Mouse (Mus musculus): ENCODE data around the gene Prkag2. TPM values are rescaled to one million over a fixed set of nuclear protein-coding genes. Genes with fewer than 3 reads are reported as not detected.

Gene Prkag2
- polyA plus RNA-seq, 1 experiment from 2014 or later: 65.2 TPM

DNA sequence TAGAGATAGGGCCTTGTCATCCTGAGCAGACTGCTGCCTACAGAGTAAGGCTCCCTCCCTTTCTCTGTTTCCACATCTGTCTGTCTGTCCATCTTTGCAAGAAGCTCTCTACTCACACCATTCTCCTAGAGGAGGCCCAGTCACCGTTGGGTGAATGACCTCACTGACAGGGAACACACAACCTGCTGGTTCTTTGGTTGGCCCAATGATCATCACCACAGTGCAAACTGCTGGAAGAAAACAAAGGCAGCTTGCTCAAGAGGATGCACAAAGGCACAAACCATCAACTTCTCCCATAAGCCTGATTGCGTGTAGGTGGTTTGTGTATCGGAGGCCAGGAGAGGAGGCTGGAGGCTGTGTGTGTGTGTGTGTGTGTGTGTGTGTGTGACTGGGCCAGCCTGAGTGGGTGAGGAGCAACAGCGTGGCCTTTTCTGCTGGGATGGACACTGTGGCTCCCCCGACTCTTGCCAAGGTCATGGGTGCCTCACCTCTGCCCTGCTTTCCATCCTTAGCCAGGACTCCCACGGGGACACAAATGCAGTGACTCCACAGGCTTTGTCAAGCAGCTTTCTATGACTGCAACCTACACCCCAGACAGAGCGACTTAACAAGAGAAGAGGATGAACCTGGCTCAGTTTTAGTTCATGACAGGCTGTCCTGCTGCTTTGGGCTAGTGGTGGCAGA lies 149.4 kb downstream of the Prkag2 start:
- ATAC-seq (ENCODE audit: low FRiP score, low read depth): no peak
- Histone ChIP-seq H3K27ac (no peak overlapping the region), H3K4me2 (replicated peaks) (no peak overlapping the region), H3K9ac (no peak overlapping the region), H3K4me1 (peaks cover 6% of the 10 kb centered on the region; the same call in 1 of the 2 replicates), H3K27me3 (replicated peaks) (no peaks in the 10 kb centered on the region), H3K36me3 (no peaks in the 10 kb centered on the region), H3K4me3 (no peak overlapping the region), H3K9me3 (peaks cover 1% of the 10 kb centered on the region; the same call in 1 of the 2 replicates)
- 77% methylated on average over 7 of the region's 7 CpGs for WGBS

DNA sequence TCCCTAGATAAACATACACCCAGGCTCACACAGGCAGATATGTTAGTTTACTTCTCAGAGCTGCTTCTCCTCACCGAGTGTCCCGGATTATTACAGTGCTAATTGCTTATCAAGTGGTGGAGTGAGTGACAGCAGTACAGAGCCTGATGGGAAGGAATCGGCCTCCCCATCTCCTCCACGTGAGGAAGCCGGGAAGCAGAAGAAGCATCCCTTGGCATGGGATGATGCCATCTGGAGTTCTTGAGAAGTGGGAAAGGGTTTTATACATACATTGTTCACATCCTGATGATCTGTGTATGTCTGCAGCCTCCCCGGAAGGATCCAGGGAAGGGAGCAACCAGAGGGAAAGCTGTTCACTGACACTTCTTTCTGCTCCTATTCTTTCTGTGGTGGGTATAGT lies 150.4 kb downstream of the Prkag2 start:
- Histone ChIP-seq H3K4me2 (replicated peaks) (no peak overlapping the region), H3K9ac (no peak overlapping the region), H3K4me1 (peaks cover 6% of the 10 kb centered on the region; the same call in 1 of the 2 replicates), H3K27ac (no peak overlapping the region), H3K27me3 (replicated peaks) (no peaks in the 10 kb centered on the region), H3K9me3 (no peaks in the 10 kb centered on the region), H3K4me3 (no peak overlapping the region), H3K36me3 (no peaks in the 10 kb centered on the region)
- WGBS: 87% methylated on average over 6 of the region's 6 CpGs
- no peak for ATAC-seq (ENCODE audit: low FRiP score, low read depth)

DNA sequence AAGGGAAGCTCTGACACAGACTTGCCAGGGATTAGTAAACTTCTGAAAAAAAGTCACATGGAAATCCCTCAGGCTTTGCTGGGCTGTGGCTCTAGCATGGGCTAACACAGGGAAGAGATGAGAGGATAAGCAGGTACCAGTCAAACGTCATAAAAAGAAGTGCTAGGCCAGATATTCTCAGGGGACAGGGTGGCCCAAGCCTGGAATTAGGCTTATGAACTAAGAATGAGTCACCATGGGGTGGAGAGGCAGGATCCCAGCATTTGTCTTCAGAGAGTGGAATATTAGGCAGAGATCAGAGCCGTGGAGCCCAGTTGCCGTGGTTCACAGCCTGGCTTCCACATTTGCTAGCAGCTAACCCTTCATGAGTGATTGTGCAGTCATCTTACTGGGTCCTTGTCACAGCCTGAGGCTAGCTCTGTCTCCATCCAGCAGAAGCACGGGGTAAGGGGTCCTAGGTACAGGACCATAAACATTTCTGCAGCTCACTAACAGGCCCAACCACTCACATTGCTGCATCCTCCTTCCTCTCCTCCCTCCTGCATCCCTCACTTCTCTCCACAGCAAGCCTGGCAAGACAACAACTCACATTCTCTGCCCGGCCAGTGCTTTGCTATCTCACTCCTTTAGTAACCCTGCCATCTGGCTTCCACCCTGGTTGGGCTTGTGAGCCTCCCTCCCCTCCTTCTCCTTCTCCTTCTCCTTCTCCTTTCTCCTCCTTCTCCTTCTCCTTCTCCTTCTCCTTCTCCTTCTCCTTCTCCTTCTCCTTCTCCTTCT lies 162.2 kb downstream of the Prkag2 start:
- H3K4me3 ChIP-seq: no peak overlapping the region
- no peaks in the 10 kb centered on the region for H3K4me1 ChIP-seq
- no peaks in the 10 kb centered on the region for H3K36me3 ChIP-seq
- H3K4me2 ChIP-seq (replicated peaks): no peak overlapping the region
- H3K9ac ChIP-seq: no peak overlapping the region
- H3K27ac ChIP-seq: no peak overlapping the region
- no peaks in the 10 kb centered on the region for H3K27me3 ChIP-seq (replicated peaks)
- ATAC-seq (ENCODE audit: low FRiP score, low read depth): no peak
- peaks cover 6% of the 10 kb centered on the region; the same call in 1 of the 2 replicates for H3K9me3 ChIP-seq
- 68% methylated on average over 5 of the region's 5 CpGs for WGBS

DNA sequence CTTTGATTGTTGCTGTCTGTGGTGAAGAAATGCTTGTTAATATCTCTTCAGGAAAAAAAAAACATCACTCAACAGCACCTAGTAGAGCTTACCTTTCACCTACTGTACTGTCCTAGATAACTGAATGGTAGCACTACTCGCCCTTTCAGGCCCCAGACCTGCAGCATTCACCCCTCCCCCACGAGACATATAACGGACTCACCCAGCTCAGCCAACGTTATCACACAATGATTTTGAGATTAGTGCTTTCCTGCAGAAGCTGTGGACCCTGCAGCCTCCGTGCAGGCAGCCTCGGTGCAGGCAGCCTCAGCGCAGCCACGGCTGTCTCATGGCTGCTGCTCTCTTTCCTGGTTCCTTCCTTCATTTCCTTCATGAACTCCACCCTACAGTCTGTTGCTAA lies 164.0 kb downstream of the Prkag2 start:
- no peak overlapping the region for H3K4me2 ChIP-seq (replicated peaks)
- H3K27me3 ChIP-seq (replicated peaks): no peaks in the 10 kb centered on the region
- no peak for ATAC-seq (ENCODE audit: low FRiP score, low read depth)
- H3K9me3 ChIP-seq: peaks cover 6% of the 10 kb centered on the region; the same call in 1 of the 2 replicates
- H3K4me3 ChIP-seq: no peak overlapping the region
- H3K4me1 ChIP-seq: no peaks in the 10 kb centered on the region
- no peaks in the 10 kb centered on the region for H3K36me3 ChIP-seq
- 86% methylated on average over 8 of the region's 8 CpGs for WGBS
- H3K9ac ChIP-seq: no peak overlapping the region
- H3K27ac ChIP-seq: no peak overlapping the region

DNA sequence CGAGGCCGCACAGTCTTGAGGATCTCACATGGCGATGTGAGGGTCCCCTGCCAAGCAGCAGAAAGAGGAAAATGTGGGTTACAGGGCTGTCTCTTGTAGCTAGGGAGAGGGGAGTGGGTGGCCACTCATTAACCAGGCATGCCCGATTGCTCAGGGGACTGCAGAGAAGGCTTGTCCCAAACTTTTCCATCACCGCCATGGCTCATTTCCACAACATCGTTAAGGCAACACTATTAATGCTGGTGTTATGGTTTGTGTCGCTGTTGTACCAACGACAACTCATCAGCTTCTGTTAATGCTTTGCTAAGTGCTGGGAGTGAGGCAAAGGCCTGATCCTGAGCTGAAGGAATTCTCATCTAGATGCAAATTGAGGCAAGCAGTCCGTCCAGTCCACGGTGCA lies 165.0 kb downstream of the Prkag2 start:
- WGBS: 80% methylated on average over 10 of the region's 10 CpGs
- no peak for ATAC-seq (ENCODE audit: low FRiP score, low read depth)
- Histone ChIP-seq H3K4me3 (no peak overlapping the region), H3K27me3 (replicated peaks) (no peaks in the 10 kb centered on the region), H3K4me1 (no peaks in the 10 kb centered on the region), H3K36me3 (no peaks in the 10 kb centered on the region), H3K27ac (no peak overlapping the region), H3K4me2 (replicated peaks) (no peak overlapping the region), H3K9me3 (peaks cover 6% of the 10 kb centered on the region; the same call in 1 of the 2 replicates), H3K9ac (no peak overlapping the region)

DNA sequence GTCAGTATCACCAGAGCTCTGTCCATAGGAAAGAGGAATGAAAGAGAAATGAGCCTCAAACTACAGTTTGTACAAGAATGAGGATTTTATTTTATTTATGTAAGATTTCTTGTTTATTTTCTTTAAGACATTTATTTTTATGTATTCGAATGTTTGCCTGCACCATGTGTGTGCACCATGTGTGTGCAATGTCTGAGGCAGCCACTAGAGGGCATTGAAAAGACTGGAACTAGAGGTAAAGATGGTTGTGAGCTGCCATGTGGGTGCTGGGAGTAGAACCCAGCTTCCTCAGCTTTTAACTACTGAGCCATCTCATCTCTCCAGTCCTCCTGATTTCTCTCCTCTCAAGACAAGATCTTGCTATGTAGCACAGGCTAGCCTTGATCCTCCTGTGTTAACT lies 166.7 kb downstream of the Prkag2 start:
- no peak overlapping the region for H3K4me2 ChIP-seq (replicated peaks)
- H3K9me3 ChIP-seq: peaks cover 6% of the 10 kb centered on the region; the same call in 1 of the 2 replicates
- no peaks in the 10 kb centered on the region for H3K27me3 ChIP-seq (replicated peaks)
- H3K4me3 ChIP-seq: no peak overlapping the region
- no peak overlapping the region for H3K9ac ChIP-seq
- no peaks in the 10 kb centered on the region for H3K36me3 ChIP-seq
- H3K4me1 ChIP-seq: no peaks in the 10 kb centered on the region
- no peak overlapping the region for H3K27ac ChIP-seq
- ATAC-seq (ENCODE audit: low FRiP score, low read depth): no peak
- 98% methylated on average over 1 of the region's 1 CpGs for WGBS

DNA sequence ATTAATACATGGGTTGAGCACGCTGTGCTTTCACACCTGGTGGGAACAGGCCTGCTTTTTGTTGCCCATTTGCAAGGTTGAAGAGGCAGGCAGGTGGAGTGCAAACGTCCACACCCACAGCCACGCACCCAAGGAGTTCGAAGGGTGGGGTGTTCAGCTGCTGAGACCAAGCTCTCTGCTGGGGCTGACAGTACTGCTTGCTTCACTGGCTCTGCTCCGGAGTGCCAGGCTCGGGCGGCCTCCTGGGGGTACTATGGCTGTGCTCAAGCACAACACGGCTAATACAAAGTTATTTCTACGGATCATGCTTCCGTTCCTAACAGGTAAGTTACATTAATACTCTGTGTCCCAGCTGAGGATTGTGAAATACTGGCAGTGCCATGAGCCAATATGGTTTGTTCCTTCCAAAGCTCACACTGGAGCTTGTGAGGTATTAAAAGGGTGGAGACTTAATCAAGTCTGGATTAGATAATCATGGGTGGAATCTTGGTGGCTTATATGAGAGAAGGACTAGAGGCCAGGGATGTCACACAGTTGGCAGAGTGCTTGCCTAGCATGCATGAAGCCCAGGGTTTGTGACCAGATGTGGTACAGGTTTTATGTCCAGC lies 168.8 kb downstream of the Prkag2 start:
- peaks cover 6% of the 10 kb centered on the region; the same call in 1 of the 2 replicates for H3K9me3 ChIP-seq
- no peaks in the 10 kb centered on the region for H3K27me3 ChIP-seq (replicated peaks)
- H3K36me3 ChIP-seq: no peaks in the 10 kb centered on the region
- H3K4me2 ChIP-seq (replicated peaks): no peak overlapping the region
- no peak for ATAC-seq (ENCODE audit: low FRiP score, low read depth)
- H3K4me3 ChIP-seq: no peak overlapping the region
- no peak overlapping the region for H3K9ac ChIP-seq
- no peak overlapping the region for H3K27ac ChIP-seq
- 86% methylated on average over 10 of the region's 10 CpGs for WGBS
- no peaks in the 10 kb centered on the region for H3K4me1 ChIP-seq

DNA sequence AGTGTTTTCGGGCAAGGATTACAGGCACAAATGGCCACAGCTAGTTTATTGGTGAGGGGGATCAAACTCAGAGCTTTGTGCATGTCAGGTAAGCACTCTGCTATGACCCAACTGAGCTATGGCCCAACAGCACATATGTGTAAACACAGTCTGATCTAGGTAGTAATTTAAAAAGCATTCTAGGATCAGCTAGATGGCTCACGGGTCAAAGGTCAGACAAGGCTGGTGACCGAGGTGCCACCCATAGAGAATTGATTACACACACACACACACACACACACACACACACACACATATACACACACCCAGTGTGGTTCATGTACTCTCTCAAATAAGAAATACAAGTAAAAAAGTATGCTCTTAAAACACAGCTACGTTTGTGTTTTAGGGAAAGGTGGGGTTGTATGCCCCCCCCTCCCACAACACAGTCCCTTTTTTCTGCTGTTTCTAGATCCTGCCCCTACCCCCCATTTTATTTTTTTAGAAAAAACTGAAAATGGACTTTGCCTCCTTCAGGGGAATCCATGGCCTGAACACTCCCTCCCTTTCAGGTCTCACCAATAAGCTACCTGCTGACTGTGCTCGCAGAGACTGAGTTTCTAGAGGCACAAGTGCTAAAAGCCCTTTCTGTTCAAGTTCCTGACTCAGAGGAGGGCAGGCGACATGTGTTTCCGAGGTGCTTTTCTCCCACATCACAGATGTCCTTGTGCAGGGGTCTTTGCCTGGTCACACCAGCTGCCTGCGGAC lies 169.4 kb downstream of the Prkag2 start:
- Histone ChIP-seq H3K4me2 (replicated peaks) (no peak overlapping the region), H3K4me3 (no peak overlapping the region), H3K4me1 (no peaks in the 10 kb centered on the region), H3K9ac (no peak overlapping the region), H3K9me3 (peaks cover 6% of the 10 kb centered on the region; the same call in 1 of the 2 replicates), H3K36me3 (no peaks in the 10 kb centered on the region), H3K27me3 (replicated peaks) (no peaks in the 10 kb centered on the region), H3K27ac (no peak overlapping the region)
- no peak for ATAC-seq (ENCODE audit: low FRiP score, low read depth)
- 83% methylated on average over 8 of the region's 8 CpGs for WGBS

DNA sequence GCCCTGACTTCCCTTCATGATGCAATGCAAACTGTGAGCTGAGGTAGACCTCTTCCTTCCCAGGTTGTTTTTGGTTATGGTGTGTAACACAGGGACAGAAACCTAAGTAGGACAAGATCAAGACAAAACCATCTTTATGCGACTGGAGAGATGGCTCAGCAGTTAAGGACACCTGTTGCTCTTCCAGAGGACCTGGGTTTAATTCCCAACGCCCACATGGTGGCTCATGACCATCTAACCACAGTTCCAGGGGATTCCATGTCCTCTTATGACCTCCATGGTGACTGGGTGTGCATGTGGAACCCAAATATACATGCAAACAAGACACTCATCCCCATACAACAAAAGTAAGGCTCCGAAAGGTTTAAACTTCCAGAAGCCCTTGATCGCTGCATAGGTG lies 171.6 kb downstream of the Prkag2 start:
- no peak overlapping the region for H3K4me3 ChIP-seq
- no peaks in the 10 kb centered on the region for H3K36me3 ChIP-seq
- WGBS: 90% methylated on average over 4 of the region's 4 CpGs
- no peak overlapping the region for H3K4me2 ChIP-seq (replicated peaks)
- no peaks in the 10 kb centered on the region for H3K4me1 ChIP-seq
- H3K27me3 ChIP-seq (replicated peaks): no peaks in the 10 kb centered on the region
- H3K9me3 ChIP-seq: peaks cover 4% of the 10 kb centered on the region; the same call in 1 of the 2 replicates
- H3K9ac ChIP-seq: no peak overlapping the region
- no peak for ATAC-seq (ENCODE audit: low FRiP score, low read depth)
- H3K27ac ChIP-seq: no peak overlapping the region

DNA sequence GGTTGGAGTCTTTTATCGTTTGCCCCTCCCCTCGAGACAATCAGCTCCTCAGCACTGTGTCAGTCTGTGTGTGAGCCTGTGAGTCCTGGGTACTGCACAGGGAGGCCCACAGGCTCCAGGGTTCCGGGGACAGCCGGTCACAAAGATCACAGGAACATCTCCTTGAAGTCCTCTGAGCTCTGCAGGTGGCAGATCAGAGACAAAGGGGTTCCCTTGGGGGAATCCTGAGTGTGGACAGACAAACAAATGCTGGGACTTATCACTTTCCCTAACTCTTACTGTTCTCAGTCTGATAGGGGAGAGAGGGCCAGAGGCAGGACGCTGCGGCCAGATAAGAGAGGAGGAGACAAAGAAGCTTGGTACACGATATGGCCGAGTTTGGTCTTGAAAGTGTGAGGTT lies 172.7 kb downstream of the Prkag2 start:
- WGBS: 12% methylated on average over 8 of the region's 8 CpGs

DNA sequence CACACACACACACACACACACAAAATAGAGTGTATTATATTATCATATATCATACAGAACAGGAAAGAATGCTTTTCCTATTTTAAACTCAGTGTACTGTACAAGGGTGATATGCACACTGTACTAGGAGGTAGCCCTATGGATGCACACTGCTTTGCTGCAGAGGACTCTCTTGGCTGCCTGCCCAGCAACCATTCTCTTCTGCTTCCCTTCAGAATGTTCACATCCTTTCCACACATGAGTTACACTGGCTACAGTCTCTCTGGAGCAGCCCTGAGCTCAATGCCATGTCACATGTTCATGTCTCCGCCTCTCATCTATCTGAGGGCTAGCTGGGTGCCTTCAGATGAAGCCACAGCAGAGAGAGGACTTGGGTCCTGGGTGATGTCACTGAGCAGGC lies 181.3 kb downstream of the Prkag2 start:
- Histone ChIP-seq H3K9ac (no peak overlapping the region), H3K9me3 (no peaks in the 10 kb centered on the region), H3K4me1 (no peaks in the 10 kb centered on the region), H3K27ac (no peak overlapping the region), H3K36me3 (no peaks in the 10 kb centered on the region), H3K4me2 (replicated peaks) (no peak overlapping the region), H3K27me3 (replicated peaks) (no peaks in the 10 kb centered on the region), H3K4me3 (no peak overlapping the region)
- no peak for ATAC-seq (ENCODE audit: low FRiP score, low read depth)
- 93% methylated on average over 1 of the region's 1 CpGs for WGBS

More for the DNA sequence above, 172.7 kb downstream of the Prkag2 start:
- no peaks in the 10 kb centered on the region for H3K4me1 ChIP-seq
- no peaks in the 10 kb centered on the region for H3K36me3 ChIP-seq
- no peak overlapping the region for H3K4me3 ChIP-seq
- no peak overlapping the region for H3K9ac ChIP-seq
- no peak overlapping the region for H3K27ac ChIP-seq
- no peaks in the 10 kb centered on the region for H3K27me3 ChIP-seq (replicated peaks)
- no peak overlapping the region for H3K4me2 ChIP-seq (replicated peaks)
- no peaks in the 10 kb centered on the region for H3K9me3 ChIP-seq
- ATAC-seq (ENCODE audit: low FRiP score, low read depth): no peak

- no peak overlapping the region for H3K9ac ChIP-seq
- no peak overlapping the region for H3K4me3 ChIP-seq
- H3K9me3 ChIP-seq: no peaks in the 10 kb centered on the region
- no peaks in the 10 kb centered on the region for H3K36me3 ChIP-seq
- 90% methylated on average over 4 of the region's 4 CpGs for WGBS
- H3K27ac ChIP-seq: no peak overlapping the region
- no peaks in the 10 kb centered on the region for H3K27me3 ChIP-seq (replicated peaks)
- H3K4me2 ChIP-seq (replicated peaks): no peak overlapping the region
- H3K4me1 ChIP-seq: no peaks in the 10 kb centered on the region
- ATAC-seq (ENCODE audit: low FRiP score, low read depth): no peak
Measured at GRCm38 (mm10) chr5:24916511-24916910, 183.9 kb downstream of the Prkag2 start.

Measured in neural tube, embryonic 12.5 days (tissue).